Mouse (Mus musculus): ENCODE data around the gene Drg1.

The Drg1 gene

GRCm38 (mm10) chr11:3289803-3290639 is 23.8 kb upstream of the Drg1 start:
- peak; percentile 86 for DNase-seq

- peak; percentile 77 for DNase-seq
Measured at GRCm38 (mm10) chr11:3289302-3289802, 23.1 kb upstream of the Drg1 start.

- peak; percentile 41 for DNase-seq
Measured at GRCm38 (mm10) chr11:3288521-3289301, 22.5 kb upstream of the Drg1 start, which contains the start of gene Patz1. Gene Patz1, plus strand, starts transcription at chr11:3288874.

DNA sequence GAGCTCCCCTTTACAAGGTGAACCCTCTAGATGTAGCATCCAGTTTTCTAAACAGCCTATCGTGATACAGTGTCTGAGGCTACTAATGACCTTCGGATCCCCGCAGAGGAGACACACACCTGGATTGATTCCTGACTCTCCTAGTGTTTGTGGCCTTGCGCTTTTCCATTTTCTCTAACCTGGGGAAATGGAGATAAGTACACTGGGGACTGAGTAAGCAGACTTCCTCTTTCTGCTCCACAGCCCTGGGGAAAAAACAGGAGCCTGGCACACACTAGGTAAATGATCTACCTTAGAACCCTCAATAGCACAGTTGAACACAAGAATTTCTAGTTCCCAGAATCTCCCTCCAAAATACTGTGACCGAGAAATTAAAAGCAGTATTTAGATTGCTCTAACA is 21.7 kb upstream of the Drg1 start:
- no peak for DNase-seq

GRCm38 (mm10) chr11:3287131-3287530 is 20.9 kb upstream of the Drg1 start:
- no peak for DNase-seq

GRCm38 (mm10) chr11:3285940-3286339 is 19.7 kb upstream of the Drg1 start:
- no peak for DNase-seq

- no peak for DNase-seq
Measured at GRCm38 (mm10) chr11:3283645-3284044, 17.4 kb upstream of the Drg1 start.

DNA sequence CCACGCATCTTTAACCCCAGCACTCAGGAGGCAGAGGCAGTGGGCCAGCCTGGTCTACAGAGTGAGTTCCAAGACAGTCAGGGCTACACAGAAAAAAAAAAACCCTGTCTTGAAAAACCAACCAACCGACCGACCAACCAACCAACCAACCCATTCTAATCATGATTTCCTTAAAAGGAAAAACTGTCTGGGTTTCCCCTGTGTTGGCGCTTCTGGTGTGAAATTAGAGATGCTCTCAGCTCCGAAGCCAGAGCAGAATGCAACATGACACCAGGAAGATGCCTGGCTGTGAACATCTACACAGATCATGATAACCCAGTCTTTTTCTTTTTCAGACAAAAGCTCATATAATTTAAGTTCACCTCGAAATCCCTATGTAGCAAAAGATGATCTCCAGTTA is 16.7 kb upstream of the Drg1 start:
- DNase-seq = no peak

DNA sequence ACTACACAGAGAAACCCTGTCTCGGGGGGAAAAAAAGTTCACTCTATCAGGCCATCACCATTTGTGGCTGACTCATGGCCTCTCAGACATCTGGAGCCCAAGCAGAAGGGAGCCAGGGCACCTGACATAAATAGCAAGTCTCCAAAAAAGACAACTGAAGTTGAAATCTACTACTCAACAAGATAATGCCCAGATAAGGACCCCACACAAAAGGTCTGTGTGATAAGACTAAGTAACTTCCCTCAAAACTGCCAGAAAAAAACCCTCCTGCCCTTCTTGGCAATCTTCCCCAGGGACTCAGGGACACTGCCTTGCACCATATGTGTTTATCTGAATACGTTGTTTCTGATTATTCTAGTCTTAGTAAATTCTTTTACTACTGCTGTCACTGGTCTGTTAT is 13.5 kb upstream of the Drg1 start:
- DNase-seq = no peak

DNA sequence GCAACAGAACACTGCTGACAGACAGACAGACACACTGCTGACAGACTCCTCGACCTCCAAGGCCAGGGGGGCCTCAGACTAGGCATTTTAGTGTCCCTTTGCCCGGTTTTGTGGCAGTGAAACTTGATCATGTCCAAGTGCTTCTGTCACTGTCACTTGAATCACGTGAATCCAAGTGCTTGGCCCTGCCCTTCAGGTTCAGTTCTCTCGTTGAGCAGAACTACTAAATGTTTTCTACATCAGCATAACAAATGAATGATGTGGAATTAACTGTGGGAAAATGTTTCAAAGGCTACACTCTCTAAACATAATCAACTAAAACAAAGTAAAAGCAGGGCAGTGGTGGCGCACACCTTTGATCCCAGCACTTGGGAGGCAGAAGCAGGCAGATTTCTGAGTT is 12.1 kb upstream of the Drg1 start:
- DNase-seq = no peak

- no peak for DNase-seq
Measured at GRCm38 (mm10) chr11:3269241-3269640, 3.0 kb upstream of the Drg1 start.

DNA sequence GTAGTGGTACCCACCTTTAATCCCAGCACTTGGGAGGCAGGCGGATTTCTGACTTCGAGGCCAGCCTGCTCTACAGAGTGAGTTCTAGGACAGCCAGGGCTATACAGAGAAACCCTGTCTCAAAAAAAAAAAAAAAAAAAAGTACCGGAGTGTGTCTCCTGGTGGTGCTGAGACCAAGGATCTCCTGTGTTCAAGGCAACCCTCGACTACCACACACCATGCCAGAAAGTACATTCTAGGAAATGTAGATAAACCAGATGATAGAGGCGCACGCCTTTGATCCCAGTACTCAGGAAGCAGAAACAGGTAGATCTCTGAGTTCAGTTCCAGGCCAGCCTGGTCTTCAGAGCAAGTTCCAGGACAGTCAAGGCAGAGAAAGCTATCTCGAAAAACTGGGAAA is 918 bp upstream of the Drg1 start:
- DNase-seq = no peak

DNA sequence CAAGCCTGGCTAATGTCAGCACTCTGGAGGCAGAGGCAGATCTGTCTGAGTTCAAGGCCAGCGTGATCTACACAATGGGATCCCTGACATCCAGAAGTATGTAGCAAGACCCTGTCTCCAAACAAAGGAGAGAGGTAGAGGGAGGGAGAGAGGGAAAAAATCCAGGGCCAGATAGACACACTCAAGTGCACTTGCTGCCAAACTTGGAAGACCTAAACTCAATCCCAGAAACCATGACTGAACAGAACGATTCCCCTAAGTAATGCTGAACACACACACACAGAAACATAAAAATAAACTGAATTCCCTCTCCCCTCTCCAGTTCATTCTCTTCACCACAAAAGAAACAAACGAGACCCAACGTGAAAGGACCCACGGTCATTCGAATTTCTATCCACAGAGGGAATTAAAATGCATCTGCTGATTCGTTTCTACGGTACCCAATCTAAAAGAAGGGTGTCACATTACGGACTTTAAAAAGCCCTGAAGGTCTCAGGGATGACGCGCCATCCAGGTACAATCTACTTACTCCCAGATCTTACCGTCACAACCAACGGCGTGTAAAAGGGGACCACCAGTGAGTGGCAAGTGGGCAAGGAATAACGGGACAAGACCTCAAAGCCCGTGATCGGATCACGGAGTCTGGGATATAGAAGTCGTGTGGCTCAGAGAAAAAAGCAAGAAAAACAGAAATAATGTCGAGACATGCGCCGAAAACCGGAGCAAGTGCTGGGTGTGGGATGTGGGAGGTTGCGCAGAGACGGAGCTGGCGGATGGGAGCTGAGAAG is 730 bp downstream of the Drg1 start:
- no peak for DNase-seq

DNA sequence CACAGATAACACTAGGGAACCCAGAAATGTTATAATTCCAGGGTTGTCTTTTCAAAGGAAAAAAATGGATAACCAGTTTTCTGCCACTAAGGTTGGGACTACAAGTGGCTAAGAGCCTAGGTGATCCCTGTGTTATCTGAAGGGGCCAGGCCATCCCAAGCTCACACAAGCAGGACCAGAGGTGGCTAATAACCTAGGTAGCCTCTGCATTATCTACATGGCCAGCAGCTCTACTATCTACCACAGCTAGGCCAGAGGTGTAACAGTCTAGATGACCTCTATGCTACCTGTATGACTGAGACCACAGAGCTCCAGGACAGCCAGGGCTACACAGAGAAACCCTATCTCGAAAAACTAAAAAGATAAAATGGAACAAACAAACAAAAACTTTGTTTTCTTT is 6.7 kb downstream of the Drg1 start:
- no peak for DNase-seq

GRCm38 (mm10) chr11:3247387-3247786 is 18.8 kb downstream of the Drg1 start:
- no peak for DNase-seq

GRCm38 (mm10) chr11:3243771-3244170 is 22.4 kb downstream of the Drg1 start:
- peak; percentile 10 for DNase-seq

DNA sequence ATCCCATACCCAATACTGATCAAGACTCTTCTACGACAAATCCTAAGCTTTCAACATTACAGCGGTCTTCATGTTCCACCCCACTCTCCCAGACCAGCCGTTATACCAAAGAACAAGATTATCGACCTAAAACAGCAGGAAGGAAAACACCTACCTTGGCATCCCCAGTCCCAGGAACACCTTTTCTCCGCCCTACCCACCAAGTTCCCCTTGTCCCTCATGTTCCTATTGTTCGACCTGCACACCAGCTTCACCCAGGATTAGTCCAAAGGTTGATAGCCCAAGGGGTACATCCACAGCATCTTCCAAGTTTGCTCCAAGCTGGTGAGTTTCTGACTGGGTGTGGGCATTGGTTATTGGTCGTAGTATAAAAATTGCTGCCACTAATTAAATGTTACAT is 23.8 kb downstream of the Drg1 start:
- no peak for DNase-seq

DNA sequence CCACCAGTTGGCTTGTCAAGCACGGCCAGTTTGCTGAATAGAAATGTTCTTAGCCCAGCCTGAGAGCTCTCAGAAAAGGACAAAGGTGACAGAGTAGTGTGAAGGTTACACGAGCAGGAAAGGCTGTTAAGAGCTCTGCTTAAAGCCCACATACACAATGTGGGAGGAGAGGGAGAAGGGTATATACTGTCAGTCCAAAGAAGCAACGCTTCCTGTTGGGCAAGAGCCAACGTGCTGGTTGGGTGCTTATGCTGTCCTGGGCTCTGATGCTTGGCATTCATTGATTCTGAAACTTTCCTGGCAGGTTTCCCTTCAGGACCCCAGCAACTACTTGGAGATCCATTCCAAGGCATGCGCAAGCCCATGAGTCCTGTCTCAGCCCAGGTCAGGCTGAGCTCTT is 30.9 kb downstream of the Drg1 start:
- DNase-seq = no peak

- DNase-seq = no peak
Measured at GRCm38 (mm10) chr11:3233704-3234103, 32.5 kb downstream of the Drg1 start.

GRCm38 (mm10) chr11:3232248-3232647 is 34.0 kb downstream of the Drg1 start:
- no peak for DNase-seq

DNA sequence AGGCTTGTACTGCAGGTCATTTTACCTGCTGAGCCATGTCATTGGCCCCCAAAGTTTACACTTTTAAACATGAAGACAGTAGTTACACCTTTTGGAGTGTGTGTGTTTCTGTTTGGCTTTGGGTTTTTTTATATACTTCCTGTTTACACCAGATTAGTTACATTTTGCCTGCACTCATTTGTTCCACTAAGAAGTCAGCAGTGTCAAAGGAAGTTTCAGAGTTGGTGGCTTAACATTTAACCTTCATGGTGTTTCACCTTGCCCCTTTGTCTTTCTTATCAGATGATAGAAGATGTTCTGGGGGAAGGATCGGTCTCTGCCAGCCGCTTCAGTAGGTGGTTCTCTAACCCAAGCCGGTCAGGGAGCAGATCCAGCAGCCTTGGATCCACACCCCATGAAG is 39.1 kb downstream of the Drg1 start:
- DNase-seq = no peak

- DNase-seq = no peak
Measured at GRCm38 (mm10) chr11:3223105-3223504, 43.1 kb downstream of the Drg1 start.

DNA sequence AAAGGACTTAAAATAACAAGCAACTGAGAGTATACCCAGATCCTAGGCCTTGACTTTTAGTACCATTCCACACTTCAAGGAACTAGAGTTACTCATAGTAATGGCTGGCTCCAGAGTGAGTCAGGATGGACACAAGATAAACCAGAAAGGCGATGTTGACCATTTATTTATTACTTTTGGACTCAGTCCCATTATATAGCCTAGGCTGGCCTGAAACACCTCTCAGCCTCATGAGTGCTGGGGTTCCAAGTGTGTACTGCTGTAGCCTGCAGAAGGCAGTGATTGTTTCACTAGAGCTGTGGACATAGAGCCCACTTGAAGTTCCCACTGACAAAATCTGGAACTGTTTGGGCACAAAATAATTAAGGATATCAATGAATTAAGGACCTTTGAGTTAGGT is 53.7 kb downstream of the Drg1 start:
- DNase-seq = no peak

Data from right cerebral cortex, postnatal 14 days (tissue).